Mouse (Mus musculus): Measurements from ENCODE around the gene Prkar1a. TPM values are rescaled to one million over a fixed set of nuclear protein-coding genes. Genes with fewer than 3 reads are reported as not detected.
"Not testable (repeated sequence)": the region's sequence is repeated elsewhere in the genome, so short reads cannot be mapped to it uniquely, and the experiment has no call there.

The Prkar1a gene
- polyA plus RNA-seq, 1 experiment from 2014 or later, result 475 TPM

- H3K27me3 ChIP-seq (replicated peaks; ENCODE audit: control insufficient read depth, insufficient read depth, low read length), result no peaks in the 10 kb centered on the region
- no peak for ATAC-seq
- no peak overlapping the region for H3K27ac ChIP-seq (ENCODE audit: low read depth, low read length)
- no peak overlapping the region for H3K4me2 ChIP-seq (ENCODE audit: low read length)
- no peak overlapping the region for H3K9ac ChIP-seq (ENCODE audit: low read depth, low read length)
- 61% methylated on average over 4 of the region's 4 CpGs for WGBS
- H3K4me3 ChIP-seq (ENCODE audit: low read length), result no peak overlapping the region
- H3K9me3 ChIP-seq (ENCODE audit: control insufficient read depth, low read length), result no peaks in the 10 kb centered on the region
- H3K4me1 ChIP-seq (ENCODE audit: control insufficient read depth, insufficient read depth, low read depth, low read length), result no peaks in the 10 kb centered on the region
- H3K36me3 ChIP-seq (ENCODE audit: control insufficient read depth, insufficient read depth, low read length), result no peaks in the 10 kb centered on the region
Observed at GRCm38 (mm10) chr11:109616352-109616751, 32.9 kb upstream of the Prkar1a start.

- no peak overlapping the region for H3K4me3 ChIP-seq (ENCODE audit: low read length)
- no peak overlapping the region for H3K4me2 ChIP-seq (ENCODE audit: low read length)
- no peaks in the 10 kb centered on the region for H3K4me1 ChIP-seq (ENCODE audit: control insufficient read depth, insufficient read depth, low read depth, low read length)
- no peak overlapping the region for H3K9ac ChIP-seq (ENCODE audit: low read depth, low read length)
- H3K9me3 ChIP-seq (ENCODE audit: control insufficient read depth, low read length), result no peaks in the 10 kb centered on the region
- 63% methylated on average over 4 of the region's 4 CpGs for WGBS
- no peaks in the 10 kb centered on the region for H3K27me3 ChIP-seq (replicated peaks; ENCODE audit: control insufficient read depth, insufficient read depth, low read length)
- no peak overlapping the region for H3K27ac ChIP-seq (ENCODE audit: low read depth, low read length)
- H3K36me3 ChIP-seq (ENCODE audit: control insufficient read depth, insufficient read depth, low read length), result no peaks in the 10 kb centered on the region
- ATAC-seq, result no peak
Observed at GRCm38 (mm10) chr11:109616766-109617165, 32.4 kb upstream of the Prkar1a start.

DNA sequence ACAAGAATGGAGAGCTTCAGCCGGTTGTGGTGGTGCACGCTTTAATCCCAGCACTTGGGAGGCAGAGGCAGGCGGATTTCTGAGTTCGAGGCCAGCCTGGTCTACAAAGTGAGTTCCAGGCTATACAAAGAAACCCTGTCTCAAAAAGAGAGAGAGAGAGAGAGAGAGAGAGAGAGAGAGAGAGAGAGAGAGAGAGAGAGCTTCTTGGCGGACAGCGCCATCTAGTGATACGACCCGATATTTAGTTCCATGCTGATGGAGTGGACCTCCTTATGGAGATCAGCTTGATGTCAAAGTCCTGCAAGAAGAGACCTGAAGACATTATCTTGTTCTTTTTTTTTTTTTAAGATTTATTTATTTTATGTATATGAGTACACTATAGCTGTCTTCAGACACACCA lies 30.1 kb upstream of the Prkar1a start:
- H3K4me2 ChIP-seq (ENCODE audit: low read length); H3K36me3 ChIP-seq (ENCODE audit: control insufficient read depth, insufficient read depth, low read length); H3K27me3 ChIP-seq (replicated peaks; ENCODE audit: control insufficient read depth, insufficient read depth, low read length); H3K4me1 ChIP-seq (ENCODE audit: control insufficient read depth, insufficient read depth, low read depth, low read length); H3K27ac ChIP-seq (ENCODE audit: low read depth, low read length); ATAC-seq; H3K9ac ChIP-seq (ENCODE audit: low read depth, low read length); H3K9me3 ChIP-seq (ENCODE audit: control insufficient read depth, low read length); H3K4me3 ChIP-seq (ENCODE audit: low read length): not testable (repeated sequence)
- WGBS, result 31% methylated on average over 8 of the region's 8 CpGs

- no peak overlapping the region for H3K4me2 ChIP-seq (ENCODE audit: low read length)
- H3K4me1 ChIP-seq (ENCODE audit: control insufficient read depth, insufficient read depth, low read depth, low read length), result no peaks in the 10 kb centered on the region
- no peak overlapping the region for H3K9ac ChIP-seq (ENCODE audit: low read depth, low read length)
- H3K27me3 ChIP-seq (replicated peaks; ENCODE audit: control insufficient read depth, insufficient read depth, low read length), result no peaks in the 10 kb centered on the region; the same call in 1 of the 2 replicates
- H3K4me3 ChIP-seq (ENCODE audit: low read length), result no peak overlapping the region
- no peak for ATAC-seq
- no peaks in the 10 kb centered on the region for H3K36me3 ChIP-seq (ENCODE audit: control insufficient read depth, insufficient read depth, low read length)
- H3K9me3 ChIP-seq (ENCODE audit: control insufficient read depth, low read length), result peaks cover 3% of the 10 kb centered on the region; the same call in 1 of the 2 replicates
- WGBS, result 82% methylated on average over 6 of the region's 6 CpGs
- no peak overlapping the region for H3K27ac ChIP-seq (ENCODE audit: low read depth, low read length)
Observed at GRCm38 (mm10) chr11:109620356-109620755, 28.8 kb upstream of the Prkar1a start.

GRCm38 (mm10) chr11:109621183-109621582 lies 28.0 kb upstream of the Prkar1a start:
- no peak overlapping the region for H3K4me2 ChIP-seq (ENCODE audit: low read length)
- no peak overlapping the region for H3K4me3 ChIP-seq (ENCODE audit: low read length)
- no peaks in the 10 kb centered on the region for H3K36me3 ChIP-seq (ENCODE audit: control insufficient read depth, insufficient read depth, low read length)
- no peaks in the 10 kb centered on the region for H3K4me1 ChIP-seq (ENCODE audit: control insufficient read depth, insufficient read depth, low read depth, low read length)
- ATAC-seq, result no peak
- 12% methylated on average over 2 of the region's 2 CpGs for whole genome bisulfite sequencing
- no peak overlapping the region for H3K27ac ChIP-seq (ENCODE audit: low read depth, low read length)
- no peak overlapping the region for H3K9ac ChIP-seq (ENCODE audit: low read depth, low read length)
- no peaks in the 10 kb centered on the region; the same call in 1 of the 2 replicates for H3K27me3 ChIP-seq (replicated peaks; ENCODE audit: control insufficient read depth, insufficient read depth, low read length)
- H3K9me3 ChIP-seq (ENCODE audit: control insufficient read depth, low read length), result peaks cover 3% of the 10 kb centered on the region; the same call in 1 of the 2 replicates

GRCm38 (mm10) chr11:109622518-109623037 lies 26.6 kb upstream of the Prkar1a start:
- H3K27me3 ChIP-seq (replicated peaks; ENCODE audit: control insufficient read depth, insufficient read depth, low read length), result no peaks in the 10 kb centered on the region; the same call in 1 of the 2 replicates
- no peak overlapping the region for H3K9ac ChIP-seq (ENCODE audit: low read depth, low read length)
- 0 out of 2 replicates have a peak, but pooled peaks have one; percentile 27 for ATAC-seq
- H3K27ac ChIP-seq (ENCODE audit: low read depth, low read length), result no peak overlapping the region
- H3K4me1 ChIP-seq (ENCODE audit: control insufficient read depth, insufficient read depth, low read depth, low read length), result no peaks in the 10 kb centered on the region
- no peak overlapping the region for H3K4me3 ChIP-seq (ENCODE audit: low read length)
- H3K36me3 ChIP-seq (ENCODE audit: control insufficient read depth, insufficient read depth, low read length), result no peaks in the 10 kb centered on the region
- 51% methylated on average over 15 of the region's 15 CpGs for WGBS
- H3K4me2 ChIP-seq (ENCODE audit: low read length), result peak overlapping the region; percentile 17; the same call in 1 of the 2 replicates
- peaks cover 3% of the 10 kb centered on the region; the same call in 1 of the 2 replicates for H3K9me3 ChIP-seq (ENCODE audit: control insufficient read depth, low read length)

DNA sequence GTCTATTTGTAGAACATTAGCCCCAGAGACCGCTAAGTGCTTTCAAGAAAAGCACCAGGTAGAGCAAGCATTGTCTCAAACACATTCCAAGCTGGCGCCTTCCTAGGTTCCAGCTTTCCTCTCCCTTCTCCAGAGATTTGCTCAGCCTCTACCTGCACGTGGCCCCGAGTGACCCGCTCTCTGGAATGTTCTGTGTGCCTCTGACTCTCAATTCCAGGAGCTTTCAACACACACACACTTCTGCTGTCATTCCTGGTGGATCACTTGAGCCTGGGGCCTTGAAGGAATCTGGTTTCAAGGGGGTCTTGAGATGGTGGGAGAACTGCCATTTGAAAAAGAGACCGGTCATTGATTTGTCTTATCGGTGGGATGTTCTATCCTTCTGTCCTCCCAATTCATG lies 26.0 kb upstream of the Prkar1a start:
- no peak for ATAC-seq
- H3K4me3 ChIP-seq (ENCODE audit: low read length), result no peak overlapping the region
- no peak overlapping the region for H3K27ac ChIP-seq (ENCODE audit: low read depth, low read length)
- H3K4me2 ChIP-seq (ENCODE audit: low read length), result no peak overlapping the region
- H3K9ac ChIP-seq (ENCODE audit: low read depth, low read length), result no peak overlapping the region
- no peaks in the 10 kb centered on the region for H3K36me3 ChIP-seq (ENCODE audit: control insufficient read depth, insufficient read depth, low read length)
- no peaks in the 10 kb centered on the region; the same call in 1 of the 2 replicates for H3K27me3 ChIP-seq (replicated peaks; ENCODE audit: control insufficient read depth, insufficient read depth, low read length)
- no peaks in the 10 kb centered on the region for H3K4me1 ChIP-seq (ENCODE audit: control insufficient read depth, insufficient read depth, low read depth, low read length)
- WGBS, result 86% methylated on average over 7 of the region's 7 CpGs
- H3K9me3 ChIP-seq (ENCODE audit: control insufficient read depth, low read length), result peaks cover 3% of the 10 kb centered on the region; the same call in 1 of the 2 replicates

DNA sequence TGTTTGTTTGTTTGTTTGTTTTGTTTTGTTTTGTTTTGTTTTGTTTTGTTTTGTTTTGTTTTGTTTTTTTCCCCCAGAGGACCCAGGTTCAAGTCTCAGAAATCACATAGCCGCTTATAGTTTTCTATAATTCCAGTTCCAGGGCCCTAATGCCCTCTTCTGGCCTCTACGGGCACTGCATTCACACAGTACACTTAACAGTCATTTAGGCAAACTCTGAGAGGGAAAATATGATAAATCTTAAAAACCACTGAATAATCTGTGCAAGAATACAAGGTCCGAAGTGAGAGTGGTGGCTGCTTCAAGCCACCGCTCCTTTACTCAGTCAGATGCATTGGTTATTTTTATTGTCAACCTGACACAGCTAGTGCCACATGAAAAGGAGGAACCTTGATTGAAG lies 21.6 kb upstream of the Prkar1a start:
- Histone ChIP-seq H3K4me2 (ENCODE audit: low read length) (no peak overlapping the region), H3K4me1 (ENCODE audit: control insufficient read depth, insufficient read depth, low read depth, low read length) (no peaks in the 10 kb centered on the region), H3K9me3 (ENCODE audit: control insufficient read depth, low read length) (peaks cover 3% of the 10 kb centered on the region; the same call in 1 of the 2 replicates), H3K27me3 (replicated peaks; ENCODE audit: control insufficient read depth, insufficient read depth, low read length) (no peaks in the 10 kb centered on the region; the same call in 1 of the 2 replicates), H3K36me3 (ENCODE audit: control insufficient read depth, insufficient read depth, low read length) (no peaks in the 10 kb centered on the region), H3K27ac (ENCODE audit: low read depth, low read length) (no peak overlapping the region), H3K9ac (ENCODE audit: low read depth, low read length) (no peak overlapping the region), H3K4me3 (ENCODE audit: low read length) (no peak overlapping the region)
- no peak for ATAC-seq
- WGBS, result 94% methylated on average over 4 of the region's 4 CpGs

DNA sequence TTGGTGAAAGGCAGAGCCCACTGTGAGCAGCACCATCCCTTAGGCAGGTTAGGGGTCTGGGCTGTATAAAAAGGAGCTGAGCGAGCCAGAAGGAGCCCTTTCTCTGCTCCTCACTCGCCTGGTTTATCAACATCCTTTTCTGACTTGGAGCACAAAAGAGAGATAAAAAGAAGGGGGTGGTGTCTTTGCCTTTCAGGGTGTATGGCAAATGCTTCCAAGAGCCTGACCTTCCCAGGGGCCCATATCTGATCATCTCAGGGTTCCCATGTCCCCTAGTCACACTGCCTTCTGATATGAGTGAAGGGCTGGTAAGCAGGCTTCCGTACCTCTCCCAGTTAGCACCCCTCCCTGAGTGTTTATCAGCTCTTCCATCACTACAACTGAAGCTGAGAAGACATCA lies 21.1 kb upstream of the Prkar1a start:
- WGBS, result 92% methylated on average over 3 of the region's 3 CpGs
- no peak for ATAC-seq
- H3K4me1 ChIP-seq (ENCODE audit: control insufficient read depth, insufficient read depth, low read depth, low read length), result no peaks in the 10 kb centered on the region

More for the DNA sequence above, 21.1 kb upstream of the Prkar1a start:
- Histone ChIP-seq H3K36me3 (ENCODE audit: control insufficient read depth, insufficient read depth, low read length) (no peaks in the 10 kb centered on the region), H3K4me2 (ENCODE audit: low read length) (no peak overlapping the region), H3K9me3 (ENCODE audit: control insufficient read depth, low read length) (peaks cover 3% of the 10 kb centered on the region; the same call in 1 of the 2 replicates), H3K27me3 (replicated peaks; ENCODE audit: control insufficient read depth, insufficient read depth, low read length) (no peaks in the 10 kb centered on the region; the same call in 1 of the 2 replicates), H3K27ac (ENCODE audit: low read depth, low read length) (no peak overlapping the region), H3K4me3 (ENCODE audit: low read length) (no peak overlapping the region), H3K9ac (ENCODE audit: low read depth, low read length) (no peak overlapping the region)
